In genomic region chr6:115915601-115916445, GRCm38 (mm10) we compare ENCODE assay signal across 10 mouse cellular contexts. TPM values are rescaled to one million over a fixed set of nuclear protein-coding genes. Genes with fewer than 3 reads are reported as not detected.
DNase-seq lines count a peak whose midpoint lies in the region; ATAC-seq and TF ChIP-seq lines count a peak whose summit lies in the region.
"Had no signal": no experiment of that assay in that cellular context is flagged by ENCODE, and none has a peak within 500 bp of the region (broad histone marks: within the 10 kb centered on the region; RNA-seq: fewer than 3 reads in every experiment).

No protein-coding gene starts in this region.

- no peak; the same call in 1 of the 2 replicates for ATAC-seq in kidney, postnatal 0 days (replicated peaks; ENCODE audit: low FRiP score, low read depth)
- ATAC-seq in limb, embryonic 13.5 days (ENCODE audit: low FRiP score, low read depth): no peak

- no peak for TF ChIP-seq CTCF in kidney, postnatal 0 days (IDR thresholded peaks at IDR 0.05; ENCODE audit: low read depth)
- no peak for TF ChIP-seq CTCF in lung, adult 2 months (IDR thresholded peaks at IDR 0.05; ENCODE audit: insufficient read depth, low read length)

- 29% methylated on average over 17 of the region's 17 CpGs for WGBS in kidney, postnatal 0 days
- WGBS in limb, embryonic 13.5 days: 50% methylated on average over 17 of the region's 17 CpGs
- 55% methylated on average over 17 of the region's 17 CpGs for WGBS in lung, adult 2 months

- peaks cover 3% of the 10 kb centered on the region; the same call in 1 of the 2 replicates for H3K4me1 ChIP-seq in kidney, postnatal 0 days (replicated peaks; ENCODE audit: insufficient read depth, low read length)
- 0 out of 2 replicates have a peak, but pooled peaks cover 6% of the 10 kb centered on the region for H3K4me1 ChIP-seq in limb, embryonic 13.5 days
- peaks cover 17% of the 10 kb centered on the region for H3K4me1 ChIP-seq in lung, adult 2 months (ENCODE audit: control insufficient read depth, insufficient read depth, low read length)
- H3K4me1 ChIP-seq: stomach, embryonic 15.5 days had no signal

- 0 out of 2 replicates have a peak overlapping the region, but pooled peaks have one; percentile 13 for H3K9ac ChIP-seq in kidney, postnatal 0 days (ENCODE audit: low read depth, low read length)
- H3K9ac ChIP-seq in limb, embryonic 13.5 days: no peak overlapping the region
- H3K9ac ChIP-seq: stomach, embryonic 15.5 days had no signal

- H3K9me3 ChIP-seq in kidney, postnatal 0 days (replicated peaks; ENCODE audit: low read length): no peaks in the 10 kb centered on the region
- H3K9me3 ChIP-seq in limb, embryonic 13.5 days: no peaks in the 10 kb centered on the region
- H3K9me3 ChIP-seq: stomach, embryonic 15.5 days had no signal

- no peaks in the 10 kb centered on the region for H3K27me3 ChIP-seq in kidney, postnatal 0 days (ENCODE audit: insufficient read depth, low read length)
- no peaks in the 10 kb centered on the region for H3K27me3 ChIP-seq in limb, embryonic 13.5 days
- H3K27me3 ChIP-seq: stomach, embryonic 15.5 days had no signal

- no peak overlapping the region for H3K4me2 ChIP-seq in kidney, postnatal 0 days (ENCODE audit: low read length)
- no peak overlapping the region for H3K4me2 ChIP-seq in limb, embryonic 13.5 days (replicated peaks)
- H3K4me2 ChIP-seq: stomach, embryonic 15.5 days had no signal

- no peak overlapping the region for H3K4me3 ChIP-seq in kidney, postnatal 0 days (replicated peaks; ENCODE audit: low read depth, low read length)
- H3K4me3 ChIP-seq in limb, embryonic 13.5 days: no peak overlapping the region
- no peak overlapping the region for H3K4me3 ChIP-seq in lung, adult 2 months (replicated peaks; ENCODE audit: extremely low read depth, low read depth, low read length)
- H3K4me3 ChIP-seq: stomach, embryonic 15.5 days had no signal

- H3K36me3 ChIP-seq in kidney, postnatal 0 days (ENCODE audit: insufficient read depth, low read length): 0 out of 2 replicates have a peak, but pooled peaks cover 4% of the 10 kb centered on the region
- H3K36me3 ChIP-seq in limb, embryonic 13.5 days: peaks cover 35% of the 10 kb centered on the region
- H3K36me3 ChIP-seq: stomach, embryonic 15.5 days had no signal

- TF ChIP-seq POLR2A in lung, adult 2 months (IDR thresholded peaks at IDR 0.05; ENCODE audit: borderline replicate concordance, extremely low read depth, low read depth, low read length): no peak

- DNase-seq in kidney, postnatal 0 days (ENCODE audit: low spot score): peak; percentile 55
- no peak for DNase-seq in kidney, postnatal 36 days
- peak; percentile 41 to 64 for DNase-seq in cerebellum, postnatal 10 days
- DNase-seq in heart, adult 8-10 months (ENCODE audit: low spot score): peak; percentile 60
- no peak for DNase-seq in lung, adult 18-20 months
- DNase-seq in lung, adult 2 months: no peak
- no peak for DNase-seq in kidney, adult 18-20 months

- no peak overlapping the region for H3K27ac ChIP-seq in kidney, postnatal 0 days
- 0 out of 2 replicates have a peak overlapping the region, but pooled peaks have one; percentile 22 for H3K27ac ChIP-seq in limb, embryonic 13.5 days
- H3K27ac ChIP-seq: stomach, embryonic 15.5 days had no signal

RNA-seq across cellular contexts. Expression of gene Rho, which starts 15.7 kb away (rescaled TPM):
- polyA plus RNA-seq in kidney, postnatal 0 days (2015; fragmentation: Nextera tagmentation; extraction: Ambion mirVana): not detected in 2 replicates
- not detected for total RNA-seq in heart, adult 8-10 months (2022)
- 0.20 and 0.42 TPM in 2 replicates for polyA plus RNA-seq in limb, embryonic 13.5 days (2015; fragmentation: Nextera tagmentation; extraction: Ambion mirVana)
- 1.0 and 1.3 TPM in 2 replicates for polyA plus RNA-seq in lung, adult 2 months (2012; rRNA removed)

RNA-seq across cellular contexts. Expression of gene H1foo, which starts 28.9 kb away (rescaled TPM):
- not detected in 2 replicates for polyA plus RNA-seq in kidney, postnatal 0 days (2015; fragmentation: Nextera tagmentation; extraction: Ambion mirVana)
- not detected for total RNA-seq in heart, adult 8-10 months (2022)
- not detected in 2 replicates for polyA plus RNA-seq in limb, embryonic 13.5 days (2015; fragmentation: Nextera tagmentation; extraction: Ambion mirVana)
- not detected in 2 replicates for polyA plus RNA-seq in lung, adult 2 months (2012; rRNA removed)
- polyA plus RNA-seq: large intestine, adult 2 months; stomach, embryonic 15.5 days had no signal

Comparison
In these comparisons a context has a peak if more than half of its experiments do, and no peak if none do; other contexts are left out.
1. DNase-seq: peak in kidney, postnatal 0 days (single experiment), cerebellum, postnatal 10 days (2 of 2) and heart, adult 8-10 months (single experiment); none in kidney, postnatal 36 days (0 of 2), lung, adult 18-20 months (0 of 2), lung, adult 2 months (single experiment) and kidney, adult 18-20 months (single experiment).